Mouse (Mus musculus) gastrocnemius, adult 2 months (tissue): ENCODE results near the gene Olfr119. TPM values are rescaled to one million over a fixed set of nuclear protein-coding genes. Genes with fewer than 3 reads are reported as not detected.
"Not testable (repeated sequence)": the region's sequence is repeated elsewhere in the genome, so short reads cannot be mapped to it uniquely, and the experiment has no call there.

Experiments used
- DNase-seq: peaks from one replicate; pipeline ENCODE4 v3.0.0; 2022
- H3K27ac ChIP-seq: fragments of 200-600 bp; 2 replicates; pipeline ENCODE4 v1.8.1; 2022; ENCODE audit warnings: mild to moderate bottlenecking
- H3K4me3 ChIP-seq: fragments of 200-600 bp; 2 replicates; pipeline ENCODE4 v1.8.1; 2022; ENCODE audit warnings: mild to moderate bottlenecking, moderate library complexity
- CTCF ChIP-seq: fragments of 200-600 bp; IDR thresholded peaks from 2 replicates; pipeline ENCODE4 v1.8.1; 2022; ENCODE audit warnings: antibody characterized with exemption, mild to moderate bottlenecking, moderate library complexity
- intact Hi-C: fragments of 180-260 bp; cut with DNase I; formaldehyde crosslinking; loops from one replicate; pipeline ENCODE4 v1.15.1; 2025
- long read RNA-seq, 2 experiments: library from polyadenylated mRNA; stranded (forward); transcript quantifications; one replicate each; pipeline ENCODE4 v2.0.0; 2021
- total RNA-seq, 2 experiments: library from RNA; stranded (reverse); gene quantifications; 2 replicates each; pipeline ENCODE4 v1.2.3; 2021

Gene Olfr119
- not detected for total RNA-seq
- long read RNA-seq, experiment 1, result 0 reads
- long read RNA-seq, experiment 2, result 0 reads

DNA sequence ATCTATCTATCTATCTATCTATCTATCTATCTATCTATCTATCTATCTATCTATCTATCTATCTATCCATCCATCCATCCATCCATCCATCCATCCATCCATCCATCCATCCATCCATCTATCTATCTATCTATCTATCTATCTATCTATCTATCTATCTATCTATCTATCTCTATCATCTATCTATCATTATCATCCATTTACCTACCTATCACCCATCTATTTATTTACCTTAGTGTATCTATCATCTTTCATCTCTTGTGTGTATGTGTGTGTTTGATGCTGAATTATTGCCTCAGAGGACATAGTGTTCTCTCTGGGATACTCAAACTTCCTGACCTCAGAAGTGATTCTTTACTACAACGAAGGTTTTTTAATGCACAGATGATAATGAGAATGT, at the start of gene Olfr119:
Gene Olfr119 (plus strand): TSS at position 301 of the 400 bp plus-strand sequence.
- H3K27ac ChIP-seq, DNase-seq, H3K4me3 ChIP-seq, intact Hi-C loops: not testable (repeated sequence)

DNA sequence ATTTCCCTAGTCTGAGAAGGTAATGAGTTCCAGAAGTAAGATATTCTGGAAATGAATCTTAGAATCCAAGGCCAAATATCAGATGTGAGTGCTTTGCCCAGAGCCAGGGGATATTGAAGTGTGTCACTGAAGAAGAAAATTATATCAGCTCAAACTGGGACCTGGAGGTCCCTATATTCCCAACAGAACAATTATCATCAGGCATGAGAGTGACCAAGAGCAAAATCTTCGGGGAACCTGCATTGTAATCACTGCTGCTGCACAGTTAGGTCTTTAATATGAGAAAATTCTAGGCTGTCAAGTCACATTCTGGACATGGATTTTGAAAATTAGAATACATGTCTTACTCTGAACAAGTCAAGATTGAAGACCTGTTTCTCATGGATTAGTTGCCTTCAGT, 32.7 kb upstream of the Olfr119 start, which contains the start of gene Olfr117:
Gene Olfr117 (minus strand): TSS at position 101 of the 400 bp plus-strand sequence.
- no peak for DNase-seq
- intact Hi-C loops, result no loop called here
- Histone ChIP-seq H3K4me3 (no peak within 1 kb of the TSS), H3K27ac (no peak within 1 kb of the TSS)
- no peak for TF ChIP-seq CTCF

DNA sequence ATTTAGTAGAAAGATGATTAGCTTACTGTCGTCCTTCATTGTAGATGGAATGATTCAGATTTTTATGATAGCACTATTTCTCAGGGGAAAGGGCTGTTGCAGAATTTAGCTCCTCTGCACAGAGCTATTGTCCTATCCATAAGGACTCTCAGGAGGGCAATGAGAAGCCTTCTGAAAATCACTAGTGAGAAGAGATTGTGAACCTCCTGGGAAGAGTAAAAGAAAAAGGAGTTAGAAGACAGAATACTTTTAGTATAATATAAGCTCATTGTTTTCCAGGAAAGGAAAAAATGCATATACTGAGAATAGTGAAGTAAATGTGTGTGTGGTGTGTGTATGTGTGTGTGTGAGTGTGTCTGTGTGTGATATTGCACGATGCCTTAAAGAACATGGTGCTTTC, 29.7 kb upstream of the Olfr119 start, which contains the start of gene Olfr118:
Gene Olfr118 (plus strand): TSS at position 301 of the 400 bp plus-strand sequence.
- no peak within 1 kb of the TSS for H3K4me3 ChIP-seq
- intact Hi-C loops, result no loop called here
- no peak within 1 kb of the TSS for H3K27ac ChIP-seq

DNA sequence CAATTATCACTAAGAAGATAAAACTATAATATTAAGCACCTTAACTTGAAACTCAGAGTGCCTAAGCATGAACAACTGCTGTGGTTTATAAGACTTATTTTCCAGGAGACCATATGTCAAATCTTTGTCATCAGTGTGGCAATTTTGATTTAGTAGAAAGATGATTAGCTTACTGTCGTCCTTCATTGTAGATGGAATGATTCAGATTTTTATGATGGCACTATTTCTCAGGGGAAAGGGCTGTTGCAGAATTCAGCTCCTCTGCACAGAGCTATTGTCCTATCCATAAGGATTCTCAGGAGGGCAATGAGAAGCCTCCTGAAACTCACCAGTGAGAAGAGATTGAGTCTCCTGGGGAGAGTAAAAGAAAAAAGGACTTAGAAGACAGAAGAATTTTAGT, 25.1 kb downstream of the Olfr119 start, which contains the start of gene Olfr120:
Gene Olfr120 (plus strand): TSS at position 301 of the 400 bp plus-strand sequence.
- H3K27ac ChIP-seq, result no peak within 1 kb of the TSS
- intact Hi-C loops, result no loop called here
- no peak within 1 kb of the TSS for H3K4me3 ChIP-seq
- no peak for DNase-seq
- no peak for TF ChIP-seq CTCF

More for the DNA sequence above, 29.7 kb upstream of the Olfr119 start, which contains the start of gene Olfr118:
- DNase-seq, result no peak
- no peak for TF ChIP-seq CTCF

DNA sequence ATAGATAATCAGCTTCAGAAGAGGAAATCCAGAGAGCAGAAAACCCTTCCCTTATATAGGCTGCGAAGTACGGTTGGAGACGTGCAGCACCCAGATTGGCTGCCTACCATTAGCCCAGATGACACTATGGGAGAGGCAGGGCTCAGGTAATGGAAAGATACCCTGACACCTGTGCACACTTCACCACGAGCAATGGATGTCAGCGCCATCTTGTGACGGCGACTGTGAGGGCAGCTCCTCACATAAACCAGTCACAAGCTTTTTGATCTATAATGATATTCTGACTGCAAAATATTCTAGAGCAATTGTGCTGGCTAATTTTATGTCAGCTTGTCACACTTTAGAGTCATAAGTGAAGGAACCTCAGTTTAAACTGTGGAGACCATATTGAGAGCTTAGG, 41.7 kb downstream of the Olfr119 start:
- TF ChIP-seq CTCF, result no peak
- Histone ChIP-seq H3K4me3 (no peak overlapping the region), H3K27ac (no peak overlapping the region)
- no peak for DNase-seq
- intact Hi-C loops, result no loop called here

Other genes starting within 250 kb of the Olfr119 start
- not detected for gene Olfr109, start 237.6 kb upstream of the Olfr119 start, total RNA-seq
- gene H2-M2, start 213.0 kb upstream of the Olfr119 start, total RNA-seq, result not detected
- not detected for gene Olfr110, start 204.1 kb upstream of the Olfr119 start, total RNA-seq
- not detected for gene Olfr111, start 188.5 kb upstream of the Olfr119 start, total RNA-seq
- not detected for gene Olfr112, start 127.1 kb upstream of the Olfr119 start, total RNA-seq
- not detected for gene Olfr113, start 118.9 kb upstream of the Olfr119 start, total RNA-seq
- gene Olfr114, start 103.8 kb upstream of the Olfr119 start, total RNA-seq, result not detected
- not detected for gene Olfr115, start 69.5 kb upstream of the Olfr119 start, total RNA-seq
- gene Olfr116, start 69.4 kb upstream of the Olfr119 start, total RNA-seq, result not detected
- gene Olfr117, start 32.8 kb upstream of the Olfr119 start, total RNA-seq, result not detected
- not detected for gene Olfr118, start 29.6 kb upstream of the Olfr119 start, total RNA-seq
- gene Olfr120, start 25.2 kb downstream of the Olfr119 start, total RNA-seq, result not detected
- not detected for gene Olfr121, start 52.3 kb downstream of the Olfr119 start, total RNA-seq
- gene Olfr122, start 72.0 kb downstream of the Olfr119 start, total RNA-seq, result not detected
- not detected for gene Olfr123, start 97.0 kb downstream of the Olfr119 start, total RNA-seq
- gene Olfr124, start 103.3 kb downstream of the Olfr119 start, total RNA-seq, result not detected
- gene Olfr125, start 136.4 kb downstream of the Olfr119 start, total RNA-seq, result not detected
- not detected for gene Olfr126, start 150.9 kb downstream of the Olfr119 start, total RNA-seq
- gene Olfr127, start 203.9 kb downstream of the Olfr119 start, total RNA-seq, result not detected
- gene Olfr128, start 224.0 kb downstream of the Olfr119 start, total RNA-seq, result not detected